Mouse (Mus musculus) skeletal muscle tissue, adult 2 months (tissue): ENCODE measurements around the gene Slc15a5.

Experiments
- DNase-seq: peaks from one replicate; pipeline ENCODE4 v3.0.0-alpha.2; 2012; ENCODE audit warnings: low read depth, low spot score

Slc15a5 gene

DNA sequence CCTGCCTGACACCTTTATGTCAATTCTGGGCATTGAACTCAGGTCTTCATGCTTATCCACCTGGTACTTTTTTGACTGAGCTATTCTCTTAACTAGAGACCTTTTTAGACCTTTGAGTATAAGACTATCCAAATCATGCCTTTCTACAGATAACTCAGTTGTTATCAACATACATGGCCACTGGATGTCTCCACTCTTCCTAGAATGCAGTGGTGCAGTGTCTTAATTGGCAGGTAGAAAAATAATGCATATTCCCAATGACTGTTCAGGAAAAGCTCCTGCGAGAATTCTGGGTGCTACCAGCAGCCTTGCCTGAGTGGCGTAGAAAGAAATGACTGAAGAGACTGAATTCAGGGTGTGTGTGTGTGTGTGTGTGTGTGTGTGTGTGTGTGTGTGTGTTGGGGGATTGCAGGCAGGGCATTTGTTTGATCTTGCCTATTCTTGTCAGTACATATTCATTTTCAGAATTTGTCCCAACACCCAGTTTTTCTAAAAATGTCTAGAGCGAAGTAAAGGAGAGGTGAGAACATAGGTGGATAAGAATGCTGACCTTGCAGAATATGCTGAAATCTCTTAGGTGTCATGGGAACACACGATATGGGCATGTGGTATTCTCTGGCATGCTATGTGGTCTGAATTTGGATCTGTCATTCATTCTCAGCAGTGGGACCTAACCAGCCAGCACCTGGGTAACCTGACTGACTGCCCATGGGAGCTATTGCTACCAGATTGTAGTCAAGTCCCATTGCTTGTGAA is 119.5 kb downstream of the Slc15a5 start:
- no peak for DNase-seq

DNA sequence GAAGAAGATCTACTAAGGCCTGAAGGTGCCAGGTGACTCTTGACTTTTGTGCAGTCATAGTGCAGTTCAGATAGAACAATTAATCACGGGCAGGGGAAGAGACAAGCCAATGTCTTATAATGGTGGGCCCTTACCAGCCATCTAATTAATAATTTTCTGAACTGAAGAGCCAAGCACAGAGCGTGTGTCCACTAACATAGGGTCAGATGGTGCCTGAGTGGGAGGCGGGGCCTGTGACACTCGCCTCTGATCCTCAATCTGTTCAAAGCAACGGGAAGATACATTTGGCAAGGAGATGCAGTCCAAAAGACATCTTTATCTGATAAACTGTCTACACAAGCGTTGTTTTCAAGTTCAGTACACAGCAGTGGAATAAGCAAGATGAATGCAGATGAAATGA is 122.1 kb downstream of the Slc15a5 start:
- no peak for DNase-seq

DNA sequence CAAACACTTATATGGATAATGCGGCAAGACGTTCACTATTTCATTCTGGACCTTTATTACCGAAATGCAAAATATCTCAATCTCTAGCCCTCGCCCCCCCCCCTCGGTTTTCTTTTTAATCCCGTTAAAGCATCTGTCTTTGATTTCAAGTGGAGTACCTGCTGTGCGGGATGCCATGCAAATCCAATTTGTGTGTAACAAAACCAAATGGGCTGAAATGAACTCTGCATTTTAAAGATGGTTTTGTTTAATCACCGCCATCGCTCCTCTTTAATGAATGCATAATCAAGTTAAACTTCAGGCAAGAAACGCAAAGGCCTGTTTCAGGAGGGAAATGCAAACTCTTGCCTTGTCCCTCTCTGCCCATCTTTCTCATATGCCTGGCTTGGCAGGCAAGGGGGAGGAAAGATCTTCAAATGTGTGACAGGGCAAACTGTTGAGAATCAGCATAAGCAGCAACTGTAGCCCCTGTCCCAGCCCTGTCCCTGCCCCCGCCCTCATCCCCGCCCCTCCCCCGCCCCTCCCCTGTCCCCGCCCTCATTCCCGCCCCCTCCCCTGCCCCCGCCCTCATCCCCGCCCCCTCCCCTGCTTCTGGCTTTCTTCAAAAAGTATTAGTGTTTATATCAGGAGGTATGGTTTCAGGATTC is 122.8 kb downstream of the Slc15a5 start:
- DNase-seq, result no peak

DNA sequence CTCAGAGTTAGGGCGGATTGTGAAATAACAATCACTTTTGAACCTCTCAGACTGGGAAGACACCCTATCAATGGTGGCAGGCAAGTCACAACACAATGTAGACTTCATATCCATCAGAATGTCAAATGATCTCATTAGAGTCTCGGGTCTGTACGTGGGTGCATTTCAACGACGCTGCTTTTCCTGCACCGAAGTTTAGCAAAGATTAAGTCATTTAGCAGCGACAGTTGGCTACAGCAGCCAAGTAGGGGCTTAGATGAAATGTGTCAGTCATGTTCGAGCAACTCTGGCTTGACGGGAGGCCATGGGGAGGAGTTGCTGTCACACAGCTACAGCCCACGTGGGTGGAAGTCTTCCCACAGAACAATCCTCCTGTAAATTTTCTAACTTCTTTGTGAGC is 133.2 kb downstream of the Slc15a5 start:
- DNase-seq, result no peak

DNA sequence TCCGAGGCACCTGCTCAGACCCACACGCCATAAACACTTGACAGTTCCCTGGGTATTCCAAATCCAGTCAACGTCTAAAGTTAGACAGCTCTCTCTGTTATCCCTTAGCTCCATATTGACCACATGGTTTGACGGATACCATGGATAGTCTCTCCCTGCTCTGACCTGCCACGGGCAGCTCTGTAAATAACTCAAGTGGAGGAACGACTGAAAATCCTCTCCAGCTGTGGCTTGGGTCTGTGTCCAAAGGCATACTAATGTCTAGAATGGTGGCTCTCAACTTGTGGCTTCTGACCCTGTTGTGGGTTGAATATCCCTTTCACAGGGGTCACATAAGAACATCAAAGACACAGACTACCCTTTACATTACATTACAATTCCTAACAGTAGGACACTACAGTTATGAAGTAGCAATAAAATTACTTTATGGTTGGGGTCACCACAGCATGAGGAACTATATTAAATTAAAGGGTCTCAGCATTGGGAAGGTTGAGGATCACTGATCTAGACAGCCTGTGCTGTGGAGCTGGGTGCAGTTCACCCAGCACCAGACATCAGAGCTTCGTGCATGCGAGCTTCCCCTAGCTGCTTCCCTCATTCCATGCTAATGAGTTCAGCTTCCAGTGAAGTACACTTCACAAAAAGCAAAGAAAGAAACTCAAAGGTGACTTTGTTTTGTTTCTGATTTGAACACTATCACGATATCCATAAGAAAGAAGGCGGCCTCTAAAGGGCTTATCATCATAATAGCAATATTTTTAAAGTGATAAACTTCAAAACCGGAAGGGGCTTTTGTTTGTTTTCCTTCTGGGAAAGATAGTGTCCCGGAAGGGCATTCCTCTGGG is 139.1 kb downstream of the Slc15a5 start:
- no peak for DNase-seq

DNA sequence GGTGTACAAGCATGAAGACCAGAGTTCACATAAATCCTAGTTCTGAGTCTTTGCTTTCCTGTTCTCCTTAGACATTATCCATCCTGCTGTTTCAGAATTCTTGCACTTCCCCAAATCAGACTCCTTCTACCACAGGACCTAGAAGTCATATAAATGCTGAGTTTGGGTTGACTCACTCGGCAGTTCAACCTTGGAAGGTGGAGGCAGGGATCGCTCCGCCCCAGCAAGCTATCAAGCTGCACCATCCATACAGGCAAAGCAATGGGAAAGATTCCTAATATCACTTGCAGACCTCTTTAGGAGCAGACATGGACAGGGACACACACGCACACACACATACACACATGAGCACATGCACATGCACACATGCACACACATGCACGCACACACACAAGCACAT is 142.2 kb downstream of the Slc15a5 start:
- no peak for DNase-seq

DNA sequence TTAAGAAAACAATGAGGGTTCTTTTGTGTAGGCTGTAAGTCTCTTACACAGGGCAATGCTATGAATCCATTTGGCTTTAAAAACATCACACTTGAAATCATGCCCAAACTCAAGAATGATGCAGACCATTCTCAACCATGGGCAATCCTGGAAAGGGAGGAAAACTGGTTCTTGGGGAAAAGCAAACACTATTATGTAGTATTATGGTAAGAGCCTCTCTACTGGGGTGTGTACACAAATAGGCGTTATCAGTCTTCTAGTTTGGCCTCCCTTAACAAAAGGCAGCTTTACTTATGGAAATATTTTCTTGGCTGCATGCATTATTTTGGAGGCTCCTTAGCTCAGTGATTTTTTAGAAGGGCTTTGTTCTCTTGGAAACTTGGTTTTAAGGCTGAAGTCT is 143.4 kb downstream of the Slc15a5 start:
- DNase-seq, result no peak

DNA sequence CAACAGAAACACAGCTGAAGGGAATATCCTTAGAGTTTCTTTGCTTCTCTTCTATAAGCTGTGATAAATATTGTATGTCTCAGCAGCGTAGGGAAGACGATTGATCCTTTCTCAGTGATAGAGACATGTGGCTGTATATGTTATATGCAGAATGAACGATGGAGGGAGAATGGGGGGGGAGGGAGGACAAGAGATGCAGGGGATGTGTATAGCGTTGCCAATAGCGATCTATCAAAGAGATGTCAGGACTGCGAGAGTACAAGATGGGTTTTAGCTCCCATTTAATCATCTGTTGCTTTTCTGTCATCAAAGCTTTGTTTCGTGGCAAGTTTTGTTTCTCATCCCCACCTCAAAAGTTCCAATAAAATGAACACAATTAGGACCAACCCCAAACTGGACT is 143.9 kb downstream of the Slc15a5 start:
- DNase-seq, result no peak

DNA sequence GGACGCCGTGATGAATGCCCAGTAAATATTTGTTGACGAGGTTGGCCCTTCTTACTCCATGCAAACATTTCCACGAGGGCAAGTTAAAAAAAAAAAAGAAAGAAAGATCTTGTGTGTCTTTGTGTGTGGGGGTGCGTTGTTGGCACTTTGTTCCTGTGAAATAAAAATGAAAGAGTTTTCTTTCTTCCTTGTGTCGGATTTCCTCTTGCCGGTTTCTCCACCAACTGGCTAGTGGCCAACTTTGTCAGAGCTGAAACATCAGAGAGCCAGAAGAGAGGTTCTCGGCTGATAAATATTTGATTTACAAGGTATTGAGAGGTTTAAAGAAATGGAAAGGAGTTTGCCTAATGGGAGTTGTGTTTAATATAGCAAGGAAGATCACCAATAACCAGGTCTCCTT is 144.4 kb downstream of the Slc15a5 start:
- peak; percentile 1 for DNase-seq

DNA sequence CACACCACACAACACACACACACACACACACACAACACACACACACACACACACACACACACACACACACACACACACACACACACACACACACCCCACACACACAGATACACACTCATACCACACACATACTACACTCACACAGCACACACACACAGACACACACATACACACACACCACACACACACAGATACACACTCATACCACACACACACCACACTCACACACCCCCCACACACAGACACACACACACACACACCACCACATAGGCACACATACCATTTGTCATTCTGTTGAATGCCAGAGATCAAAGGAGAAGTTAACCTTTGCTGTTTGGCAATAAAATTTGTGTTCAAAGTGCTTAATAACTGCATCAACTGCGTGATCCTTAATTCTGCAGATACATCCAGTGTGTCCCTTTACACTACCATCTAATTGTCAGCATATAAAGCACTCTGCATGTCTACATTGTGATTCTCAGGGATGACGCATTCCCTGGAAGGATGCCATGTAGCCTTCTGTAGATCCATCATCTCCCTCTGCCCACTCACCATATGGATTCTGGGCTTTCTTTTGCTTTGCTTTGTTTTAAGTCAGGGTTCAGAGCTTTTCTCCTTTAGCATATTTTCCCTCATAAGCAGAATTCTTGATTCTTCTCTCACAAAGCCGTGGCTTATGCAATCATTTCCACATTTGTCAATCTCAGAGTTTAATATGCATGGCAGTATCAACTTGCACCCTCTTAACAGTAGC is 145.0 kb downstream of the Slc15a5 start:
- DNase-seq, result no peak
